Mouse (Mus musculus) gonadal fat pad, adult 2 months (tissue): ENCODE results near the gene App. TPM values are rescaled to one million over a fixed set of nuclear protein-coding genes. Genes with fewer than 3 reads are reported as not detected.

Source experiments
- DNase-seq: peaks from one replicate; pipeline ENCODE4 v3.0.0-alpha.2; 2012; ENCODE audit warnings: low read depth
- polyA plus RNA-seq: library from polyadenylated mRNA; depleted of rRNA; stranded (reverse); fragments of >200 nt; gene quantifications from 2 replicates; pipeline ENCODE4 v1.2.3, GENCODE M21; 2012

The App gene
- polyA plus RNA-seq, 1 experiment = 379 TPM

DNA sequence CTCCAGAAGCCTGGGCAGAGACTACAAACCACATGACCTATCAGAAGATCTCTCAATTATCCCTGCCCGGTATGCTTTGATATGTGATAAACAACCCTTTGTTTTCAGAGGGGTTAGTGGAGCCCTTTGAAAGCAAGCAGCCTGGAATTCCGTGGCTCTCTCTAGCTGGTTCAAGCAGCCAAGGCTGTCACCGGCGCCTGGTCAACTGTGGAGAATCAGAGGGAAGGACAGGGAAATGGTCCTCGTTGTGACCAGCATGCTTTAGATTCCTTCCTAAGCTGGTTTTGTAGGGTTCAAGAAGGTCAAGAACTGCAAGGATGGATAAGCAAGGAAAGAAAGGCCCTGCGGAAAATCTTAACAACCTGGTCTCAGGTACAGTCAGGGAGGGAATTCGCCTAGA lies 21.9 kb downstream of the App start:
- DNase-seq = no peak

DNA sequence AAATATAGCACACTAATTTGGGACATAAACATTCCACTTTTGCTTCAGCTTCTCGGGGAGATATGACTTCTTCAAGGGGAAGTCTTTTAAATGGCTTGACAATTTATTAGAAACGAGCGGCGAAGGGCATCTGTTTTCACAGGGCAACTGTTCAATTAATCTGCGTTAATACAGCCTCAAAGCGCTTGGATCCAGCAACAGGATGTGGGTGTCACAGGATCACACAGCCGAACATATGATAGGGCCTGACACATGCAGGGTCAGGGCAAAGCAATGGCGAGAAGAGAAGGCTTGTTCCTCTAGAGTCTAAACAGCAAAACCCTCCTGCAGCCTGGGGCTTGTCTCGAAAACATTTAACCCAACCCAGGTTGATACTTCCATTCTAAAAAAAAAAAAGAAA lies 22.7 kb downstream of the App start:
- no peak for DNase-seq

DNA sequence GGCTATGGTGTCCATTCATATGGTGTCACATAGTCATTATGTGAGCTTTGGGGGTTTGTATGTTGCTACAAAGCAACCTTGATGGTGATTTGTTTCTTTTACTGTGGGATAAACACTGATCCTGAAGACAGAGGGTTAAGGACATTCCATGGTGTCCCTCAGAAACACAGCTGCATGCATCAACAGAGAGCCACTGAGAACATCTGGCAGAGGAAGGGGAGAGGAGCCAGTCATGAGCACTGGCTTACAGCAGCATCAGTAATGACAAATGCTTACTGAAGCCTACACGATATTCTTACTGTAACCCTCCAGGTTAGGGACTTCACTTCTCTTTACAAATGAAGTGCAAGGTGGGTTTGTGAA lies 24.1 kb downstream of the App start:
- DNase-seq = no peak

DNA sequence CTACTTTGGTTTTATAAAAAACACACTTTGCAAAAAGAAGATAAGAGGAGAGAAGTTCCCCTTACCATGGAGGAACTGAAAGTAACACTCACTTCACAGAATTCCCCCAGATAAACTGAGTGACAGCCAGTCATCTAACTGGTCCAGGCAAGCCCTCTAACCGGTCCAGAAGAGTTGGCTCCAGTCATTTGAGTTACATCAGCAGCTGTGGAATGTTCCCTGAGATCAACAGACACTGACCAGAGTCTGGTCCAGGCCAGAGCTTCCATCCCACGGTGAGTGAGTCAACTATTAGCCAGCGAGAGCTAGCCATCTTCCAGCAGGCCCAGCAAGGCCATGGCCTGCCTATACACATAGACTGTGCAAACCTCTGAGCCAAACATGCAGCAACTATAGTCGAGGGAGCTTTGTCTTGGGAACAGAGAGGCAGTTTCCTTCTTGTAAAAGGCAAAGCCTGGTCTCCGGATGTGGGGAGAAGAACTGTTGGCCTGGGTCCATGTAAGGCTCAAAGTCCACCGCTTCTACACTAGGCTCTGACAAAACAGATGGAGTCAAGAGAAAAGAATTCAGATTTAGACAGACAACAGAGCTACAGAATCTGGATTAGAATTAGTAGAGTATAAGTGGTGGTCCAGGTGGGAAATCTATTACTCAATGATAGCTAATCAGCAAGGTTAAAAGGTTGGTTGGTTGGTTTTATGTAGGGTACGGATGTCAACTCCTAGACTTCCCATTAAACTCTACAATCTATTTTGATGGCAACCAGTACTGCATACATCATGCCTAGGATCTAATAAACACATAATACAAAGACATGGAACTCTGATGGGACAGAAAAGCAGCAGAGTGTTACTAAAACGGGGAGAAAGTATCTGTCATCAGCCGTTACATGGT lies 24.7 kb downstream of the App start:
- no peak for DNase-seq

DNA sequence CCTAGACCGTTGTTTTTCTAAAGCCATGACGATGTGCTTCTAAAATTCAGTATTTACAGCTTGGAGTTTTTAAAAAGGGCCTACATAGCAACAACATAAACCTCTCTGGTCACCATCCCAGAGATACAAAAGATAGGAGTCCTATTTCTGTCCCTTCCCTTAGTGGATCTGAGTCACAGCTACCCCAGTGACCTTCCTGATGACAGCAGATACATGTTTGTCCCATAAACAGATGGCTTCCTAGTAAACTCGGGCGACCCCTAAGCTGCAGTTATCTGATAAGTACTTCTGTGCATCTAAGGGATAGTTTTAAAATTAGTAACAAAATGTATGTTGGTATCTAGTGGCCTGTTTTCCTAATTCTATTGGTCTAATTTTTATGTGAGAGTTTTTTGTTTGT lies 26.1 kb downstream of the App start:
- DNase-seq = no peak

DNA sequence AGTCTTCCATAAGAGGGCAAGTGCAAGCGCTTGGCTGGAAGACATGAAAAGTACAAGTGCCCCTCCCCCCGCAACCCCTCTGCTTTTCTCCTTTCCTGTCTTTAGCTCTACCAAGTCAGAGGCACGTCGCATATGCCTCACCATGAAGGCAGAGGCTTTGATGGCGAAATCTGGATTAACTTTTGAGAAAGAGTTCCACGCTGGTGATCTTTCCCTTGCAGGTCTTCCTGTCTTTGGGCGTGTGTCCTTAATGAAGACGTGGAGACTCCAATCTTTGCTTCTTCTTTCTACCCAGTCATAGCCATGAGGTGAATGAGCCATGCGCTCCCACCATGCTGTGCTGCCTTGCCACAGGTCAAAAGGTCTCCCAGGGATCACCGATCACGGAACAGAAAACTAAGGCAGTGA lies 27.8 kb downstream of the App start:
- no peak for DNase-seq

DNA sequence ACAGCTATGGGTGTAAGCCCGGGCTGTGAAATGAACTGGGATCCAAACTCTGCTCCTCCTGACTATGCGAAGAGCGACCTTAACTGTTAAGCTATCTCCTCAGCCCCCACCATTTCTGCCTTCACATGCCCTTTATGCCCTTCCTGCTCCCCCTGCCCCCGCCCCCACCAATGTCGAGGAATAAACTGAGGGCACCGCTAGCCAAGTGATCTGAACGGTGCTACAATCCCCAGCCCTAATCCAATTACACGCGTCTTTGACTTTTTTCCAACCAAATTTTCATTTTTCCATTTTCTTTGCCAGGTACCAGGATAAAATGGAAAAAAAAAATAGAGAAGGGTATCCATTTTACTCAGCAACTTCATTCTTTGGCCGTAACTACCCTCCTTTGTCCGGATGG lies 28.2 kb downstream of the App start:
- no peak for DNase-seq

DNA sequence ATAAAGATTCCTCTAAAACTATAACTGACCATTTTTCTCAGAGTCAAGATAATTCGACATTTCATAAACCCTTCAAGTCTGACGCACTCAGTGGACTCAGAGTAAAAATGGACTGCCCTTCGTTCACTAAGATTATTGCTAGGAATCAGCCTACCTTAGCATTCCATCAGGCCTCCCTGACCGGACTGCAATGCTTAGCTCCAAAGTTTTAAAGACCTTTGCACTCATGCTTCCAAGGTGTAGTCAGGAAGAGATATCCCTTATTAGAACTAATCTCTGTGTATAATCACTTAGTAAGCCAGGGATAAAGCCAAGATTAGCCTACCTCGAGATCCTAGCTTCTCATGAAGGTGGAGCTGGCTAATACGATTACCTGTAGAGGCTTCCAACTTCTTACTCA lies 29.2 kb downstream of the App start:
- no peak for DNase-seq

DNA sequence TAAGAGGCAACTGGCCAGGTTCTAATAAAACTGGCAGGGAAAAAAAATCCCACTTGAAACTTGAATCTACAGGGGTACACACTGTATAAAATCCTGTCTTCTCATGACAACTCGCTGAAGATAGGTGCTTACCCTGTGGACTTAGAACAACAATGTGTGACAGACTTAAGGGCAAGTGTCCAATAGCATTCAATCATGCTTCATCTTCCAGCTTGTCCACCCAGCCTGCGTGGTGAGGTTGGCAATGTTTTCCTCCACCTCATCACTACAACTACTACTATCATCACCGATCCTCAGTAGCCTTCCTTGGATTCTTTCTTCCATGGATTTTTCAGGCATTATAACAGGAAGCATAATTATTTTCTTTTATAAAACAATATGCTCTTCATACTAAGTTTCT lies 29.7 kb downstream of the App start:
- no peak for DNase-seq

DNA sequence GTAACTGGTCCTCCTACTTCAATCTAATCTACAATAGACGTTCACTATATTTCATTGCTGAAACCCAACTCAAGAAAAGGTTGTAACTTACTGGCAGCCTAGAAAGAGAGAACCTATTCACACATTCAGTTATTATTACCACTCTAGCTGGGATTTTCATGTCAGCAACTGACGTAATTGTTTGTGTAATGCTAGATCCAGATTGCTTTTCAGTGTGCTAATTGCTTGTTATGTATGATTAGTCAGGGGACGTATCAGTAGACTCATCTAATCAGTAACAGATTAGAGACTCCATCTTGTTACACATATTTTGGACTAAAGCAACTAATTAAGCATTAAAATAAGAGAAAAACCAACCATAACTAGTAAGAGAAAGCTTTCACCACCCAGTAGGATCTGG lies 30.4 kb downstream of the App start:
- no peak for DNase-seq

DNA sequence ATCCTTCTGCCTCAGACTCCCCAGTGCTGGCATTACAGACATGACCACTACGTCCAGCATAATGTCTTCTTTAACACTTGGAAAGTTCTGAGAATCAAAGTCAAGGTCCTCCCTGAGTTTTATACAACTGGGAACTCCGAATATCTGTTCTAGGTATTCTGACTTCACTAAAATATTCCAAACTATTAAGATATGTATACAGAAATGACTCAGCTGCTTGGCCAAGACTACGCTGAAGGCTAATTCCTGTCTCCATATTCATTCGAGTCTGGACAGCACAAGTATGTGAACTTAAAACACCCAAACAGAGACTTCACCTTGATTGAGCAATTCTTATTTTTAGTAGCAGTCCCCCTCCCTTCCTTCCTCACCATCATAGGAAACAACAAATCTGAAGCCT lies 32.2 kb downstream of the App start:
- DNase-seq = no peak

DNA sequence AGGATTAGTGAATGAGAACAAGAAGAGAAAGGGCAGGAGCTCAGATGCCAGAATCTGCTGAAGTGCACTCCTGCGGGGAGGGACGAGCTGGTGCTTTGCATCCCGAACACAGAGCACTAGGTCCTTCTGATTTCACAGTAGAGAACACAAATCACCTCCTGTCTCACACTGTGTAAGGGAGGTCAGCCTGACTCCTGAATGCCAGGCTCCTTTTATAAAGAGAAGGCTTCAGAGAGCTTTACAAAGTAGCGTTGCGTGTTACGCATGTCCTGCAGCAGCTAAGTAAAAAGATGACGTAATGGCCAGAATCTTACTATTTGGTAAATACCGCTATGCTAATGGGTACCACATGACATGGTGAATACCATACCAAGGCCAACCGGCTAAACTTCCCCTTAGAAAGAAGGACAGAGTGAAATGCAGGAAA lies 34.4 kb downstream of the App start:
- no peak for DNase-seq

DNA sequence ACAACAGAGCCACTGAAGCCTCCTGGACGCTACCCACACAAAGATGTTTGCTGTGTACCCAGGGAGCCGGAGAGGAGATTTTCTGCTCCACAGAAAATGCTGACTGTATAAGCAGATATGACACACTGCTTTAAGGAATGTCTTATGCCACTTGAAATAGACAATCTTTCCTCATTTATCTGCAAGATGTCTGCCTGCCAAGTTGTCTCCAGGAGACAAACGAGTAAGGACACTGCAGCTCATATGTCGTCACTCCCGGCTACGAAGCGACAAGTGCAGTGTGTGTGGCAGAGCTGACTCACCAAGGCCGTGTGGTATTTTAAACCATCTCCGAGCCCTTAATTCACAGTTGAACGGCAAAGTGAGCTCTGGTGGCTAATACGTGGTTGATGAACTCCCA lies 36.2 kb downstream of the App start:
- DNase-seq = no peak

DNA sequence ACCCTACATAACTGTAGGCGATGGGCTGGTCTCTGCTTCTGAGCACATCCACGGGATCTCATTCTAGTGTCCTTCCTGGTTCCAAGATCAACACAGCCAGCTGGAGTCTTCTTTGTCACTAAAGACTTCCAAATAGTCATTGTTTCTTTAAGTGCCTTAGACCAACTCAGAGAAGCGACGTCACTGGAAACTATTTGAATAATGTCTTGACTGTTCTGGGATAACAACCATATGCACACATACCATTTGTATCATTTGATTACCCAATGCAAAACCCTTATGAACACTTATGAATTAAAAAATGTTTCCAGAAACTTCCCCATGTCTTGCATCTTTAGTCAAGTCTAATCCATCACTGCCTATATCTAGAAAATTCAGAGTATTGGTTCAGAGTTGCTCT lies 37.5 kb downstream of the App start:
- DNase-seq = no peak

DNA sequence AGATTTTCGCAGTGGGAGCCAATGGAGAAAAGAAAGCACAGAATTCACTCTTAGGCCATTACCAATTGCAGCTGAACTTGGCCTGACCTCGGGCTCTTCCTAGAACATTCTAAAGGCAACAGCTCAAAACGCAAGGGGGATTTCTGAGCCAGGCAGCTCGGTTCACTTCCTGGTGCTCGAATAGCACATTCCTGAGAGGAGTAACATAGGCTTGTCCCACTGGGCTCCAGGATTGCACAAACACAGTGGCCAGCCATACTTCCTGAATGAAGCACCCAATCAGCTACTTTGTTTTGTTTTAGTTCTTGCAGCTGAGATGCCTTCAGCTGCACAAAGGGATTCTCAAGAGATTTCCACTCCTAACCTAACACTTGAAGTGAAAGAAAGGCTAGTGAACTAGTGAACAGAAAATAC lies 40.1 kb downstream of the App start:
- DNase-seq = no peak

DNA sequence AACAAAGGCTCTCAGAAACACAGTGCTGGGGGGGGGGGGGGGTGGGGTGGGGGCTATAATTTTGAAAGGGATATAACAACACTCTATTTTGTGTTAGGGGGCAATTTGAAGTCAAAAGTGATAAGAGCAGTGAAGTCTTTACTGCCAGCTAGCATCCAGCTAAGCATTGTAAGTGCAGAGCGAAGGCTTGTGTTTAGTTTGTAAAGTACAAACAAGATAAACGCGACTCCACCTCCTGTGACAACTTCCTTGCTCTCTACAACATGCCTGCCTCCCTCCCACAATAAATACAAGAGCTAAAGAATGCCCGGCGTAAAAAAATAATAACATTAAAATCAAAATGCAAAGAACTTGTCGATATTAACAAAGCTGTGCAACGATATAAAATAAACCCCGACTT lies 40.5 kb downstream of the App start:
- no peak for DNase-seq

DNA sequence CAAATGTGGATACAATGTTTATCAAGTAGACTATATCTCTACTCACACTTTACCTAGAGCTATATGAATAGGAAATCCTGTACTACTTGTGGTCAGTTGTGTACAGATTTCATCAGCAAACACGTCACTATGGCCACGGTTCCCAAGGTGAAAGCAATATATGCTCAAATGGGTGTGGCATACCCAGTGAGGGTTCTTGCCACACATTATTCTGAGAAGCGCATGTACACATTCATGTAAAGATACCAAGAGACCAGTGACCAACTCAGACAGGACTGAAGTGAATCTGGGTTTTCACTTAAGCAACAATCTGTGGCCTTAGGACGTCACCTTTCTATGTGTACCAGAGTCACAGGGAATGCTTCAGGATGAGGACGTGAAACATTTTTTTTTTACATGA lies 41.4 kb downstream of the App start:
- no peak for DNase-seq

DNA sequence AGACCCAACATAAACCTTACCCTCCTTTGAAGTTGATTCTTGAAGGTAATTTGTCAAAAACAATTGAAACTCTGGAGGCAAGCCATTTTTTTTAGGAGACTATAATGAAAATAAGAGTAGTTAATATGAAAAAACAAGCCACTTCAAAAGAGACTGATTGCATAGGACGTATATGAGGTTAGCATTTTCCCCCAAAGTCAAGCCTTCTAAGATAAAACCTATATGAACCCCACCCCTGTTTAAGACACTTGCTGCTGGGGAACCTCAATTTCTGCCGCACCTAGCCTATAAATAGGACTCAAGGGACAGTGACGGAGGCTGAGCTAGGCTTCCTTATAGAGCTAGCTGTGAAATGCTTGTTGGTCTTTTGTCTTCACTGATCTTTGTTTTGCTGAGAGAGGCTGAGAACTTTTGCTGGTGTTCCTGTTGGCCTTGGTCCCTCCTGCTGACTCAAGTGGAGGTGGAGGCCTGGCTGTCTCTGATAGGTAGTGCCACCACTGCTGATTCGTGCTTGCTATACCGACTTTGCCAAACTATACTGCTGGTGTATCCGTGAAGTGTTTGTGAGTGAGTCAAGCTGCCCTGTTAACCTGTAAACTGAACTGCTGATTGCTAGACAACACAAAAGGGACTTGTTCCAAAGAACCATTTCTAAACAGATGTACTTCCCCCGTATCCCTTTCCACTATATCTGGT lies 42.6 kb downstream of the App start:
- no peak for DNase-seq

DNA sequence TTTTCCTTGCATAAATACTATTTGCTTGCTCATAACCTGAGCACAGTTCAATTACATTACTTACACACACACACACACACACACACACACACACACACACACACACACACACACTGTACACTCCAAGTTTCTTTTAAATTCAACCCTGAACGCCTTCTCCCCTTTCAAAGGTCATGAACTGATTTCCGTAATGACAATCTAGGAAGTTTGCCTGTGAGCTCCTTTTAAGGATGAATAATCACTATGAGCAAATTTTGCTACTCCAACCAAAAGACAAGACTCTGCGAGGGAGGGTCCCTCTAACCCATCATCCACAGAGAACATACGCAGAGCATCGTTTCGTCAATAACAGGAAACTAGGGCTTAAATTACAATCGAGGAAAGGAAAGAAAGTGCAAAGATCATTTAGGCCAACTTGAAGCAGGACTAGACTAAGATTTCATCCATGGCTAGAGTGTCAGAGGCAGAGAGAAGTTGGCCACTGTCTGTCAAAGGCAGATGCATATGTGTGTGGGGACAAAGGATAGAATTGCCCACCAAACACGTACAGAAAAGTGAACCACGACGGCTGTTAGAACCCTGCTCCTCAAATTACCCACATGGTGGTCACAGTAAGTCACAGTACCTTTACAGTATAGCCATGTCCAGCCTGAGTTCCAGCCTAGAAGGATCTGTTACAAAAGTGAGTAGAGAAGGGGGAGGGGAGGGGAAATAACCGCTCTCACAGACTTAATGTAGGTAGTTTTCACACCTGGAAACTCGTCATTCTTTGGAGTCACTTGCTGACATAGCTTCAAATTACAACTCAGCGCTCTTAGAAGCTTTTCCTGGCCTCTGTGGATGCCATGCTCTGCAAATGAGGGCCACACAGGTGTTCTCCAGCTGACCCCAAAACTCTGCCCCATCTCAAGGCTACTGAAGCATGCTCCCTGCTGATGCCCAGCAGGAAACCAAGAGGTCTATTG lies 44.6 kb downstream of the App start:
- no peak for DNase-seq

DNA sequence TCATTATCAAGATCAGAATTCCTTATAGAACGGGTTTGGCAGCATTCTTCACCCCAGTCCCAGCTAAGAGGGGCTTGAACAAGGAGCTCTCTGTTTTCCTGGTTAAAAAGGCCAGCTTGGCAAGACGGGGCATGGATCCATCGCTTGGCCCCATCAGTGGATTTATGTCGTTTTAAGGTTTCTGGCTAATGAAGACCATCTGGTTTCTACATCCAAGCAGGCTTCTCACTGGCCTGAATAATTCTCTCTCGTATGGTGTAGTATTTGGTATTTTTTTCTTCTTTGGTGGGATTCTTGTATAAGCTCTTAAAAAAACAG lies 45.3 kb downstream of the App start:
- DNase-seq = no peak

DNA sequence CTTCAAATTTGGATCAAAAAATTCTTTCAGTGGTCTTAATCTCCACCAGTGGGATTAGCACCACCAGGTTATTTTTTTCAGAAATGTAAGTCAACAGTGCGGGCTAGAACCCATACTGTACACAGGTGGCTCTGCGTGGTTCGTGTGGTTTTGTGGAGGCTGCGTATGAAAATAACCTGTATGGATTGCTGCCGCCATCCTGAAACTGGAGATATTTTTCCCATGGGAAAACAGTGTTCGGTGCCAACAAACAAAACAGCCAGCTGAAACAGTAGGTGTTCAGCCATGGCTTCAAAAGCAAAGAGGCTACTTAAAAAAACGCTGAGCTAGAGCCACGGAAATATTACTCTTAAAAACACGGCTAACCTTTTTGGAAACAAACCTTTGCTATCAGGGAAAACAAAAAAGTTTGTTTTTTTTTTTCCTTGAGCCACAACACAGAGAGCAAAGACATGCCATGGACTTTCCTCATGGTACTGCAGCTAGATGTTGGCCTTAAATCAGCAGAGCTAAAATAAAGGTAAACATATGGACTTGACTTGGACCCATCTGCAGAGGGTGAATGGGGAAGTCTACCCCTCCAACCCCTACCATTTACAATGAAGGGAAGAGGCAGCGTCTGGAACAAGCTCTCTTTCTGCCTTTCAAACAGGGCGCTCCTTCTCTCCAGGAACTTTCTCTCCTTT lies 45.8 kb downstream of the App start:
- no peak for DNase-seq

DNA sequence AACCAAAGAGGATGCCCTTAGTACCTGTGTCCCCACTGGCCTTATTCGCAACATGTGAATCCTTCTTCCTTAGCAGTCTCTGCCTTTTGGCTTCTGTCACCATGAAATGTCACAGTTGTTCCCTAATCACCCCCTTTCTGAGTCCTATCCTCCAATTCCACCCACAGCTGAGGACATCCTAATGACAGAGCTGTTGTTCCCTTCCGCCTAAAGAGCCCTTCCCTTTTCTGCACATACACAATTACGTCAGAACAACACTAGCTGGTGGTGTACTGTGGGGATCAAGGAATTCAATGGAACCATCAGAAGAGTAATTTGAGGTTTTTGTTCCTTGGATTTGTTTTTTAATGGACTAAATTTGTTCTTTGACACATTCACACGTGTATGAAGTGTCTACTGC lies 48.9 kb downstream of the App start:
- no peak for DNase-seq
